In the genomic region with DNA sequence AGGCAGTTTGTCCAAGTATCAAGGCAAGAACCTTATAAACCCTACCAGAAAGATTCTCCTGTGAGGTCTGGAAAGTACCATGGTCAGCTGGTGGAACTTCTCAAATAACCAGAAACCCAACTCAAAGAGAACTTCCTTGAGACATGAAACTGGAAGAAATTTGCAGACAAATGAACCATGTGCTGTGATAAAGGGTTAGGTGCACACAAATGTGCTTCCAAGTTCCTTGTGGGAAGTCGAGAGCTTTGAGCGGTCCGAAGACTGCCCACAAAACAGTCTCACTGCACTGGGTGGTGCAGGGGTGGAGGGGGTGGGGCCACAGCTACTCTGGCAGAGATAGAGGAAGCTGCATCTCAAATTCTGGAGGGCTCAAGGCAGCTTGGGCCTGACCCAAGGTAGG, we compare ENCODE assay signal across 15 mouse cellular contexts.
DNase-seq lines count a peak whose midpoint lies in the region; ATAC-seq and TF ChIP-seq lines count a peak whose summit lies in the region.
"Had no signal": no experiment of that assay in that cellular context is flagged by ENCODE, and none has a peak within 500 bp of the region (broad histone marks: within the 10 kb centered on the region; RNA-seq: fewer than 3 reads in every experiment).

No protein-coding gene starts in this region.

- no peak for TF ChIP-seq POLR2A in lung, adult 2 months (IDR thresholded peaks at IDR 0.05; ENCODE audit: borderline replicate concordance, extremely low read depth, low read depth, low read length)

- peaks cover 26% of the 10 kb centered on the region for H3K4me1 ChIP-seq in limb, embryonic 10.5 days
- no peaks in the 10 kb centered on the region for H3K4me1 ChIP-seq in lung, adult 2 months (ENCODE audit: control insufficient read depth, insufficient read depth, low read length)

- H3K36me3 ChIP-seq in limb, embryonic 10.5 days: no peaks in the 10 kb centered on the region
- H3K36me3 ChIP-seq: forebrain, embryonic 12.5 days; limb, embryonic 15.5 days had no signal

- ATAC-seq in megakaryocyte-erythroid progenitor cell, adult 5-6 weeks (replicated peaks; ENCODE audit: low FRiP score, low TSS enrichment, poor library complexity, severe bottlenecking): peak; percentile 77
- ATAC-seq: midbrain, embryonic 16.5 days had no signal

- 80% methylated on average over 3 of the region's 3 CpGs for WGBS in limb, embryonic 10.5 days
- WGBS in lung, adult 2 months: 57% methylated on average over 3 of the region's 3 CpGs

- peaks cover 22% of the 10 kb centered on the region; the same call in 1 of the 2 replicates for H3K27me3 ChIP-seq in limb, embryonic 10.5 days (ENCODE audit: low read depth, poor library complexity, severe bottlenecking)
- H3K27me3 ChIP-seq: limb, embryonic 15.5 days had no signal

- DNase-seq in A20 (ENCODE audit: low read depth, low spot score): peak; percentile 76
- peak; percentile 62 to 64 for DNase-seq in B cell, adult 2 months
- DNase-seq in limb, embryonic 10.5 days (ENCODE audit: low spot score): no peak
- no peak for DNase-seq in thymus, postnatal 10 days (ENCODE audit: low spot score in 2 of 2)
- no peak for DNase-seq in frontal cortex, postnatal 10 days (ENCODE audit: low spot score in 2 of 2)
- DNase-seq in lung, adult 2 months: no peak
- DNase-seq: adrenal gland, adult 2 months; cerebellum, adult 11 months; heart, postnatal 4 days; kidney, adult 8-10 months; thymus, postnatal 36 days had no signal

- H3K9me3 ChIP-seq in limb, embryonic 10.5 days (replicated peaks): no peaks in the 10 kb centered on the region
- H3K9me3 ChIP-seq: forebrain, embryonic 12.5 days; limb, embryonic 15.5 days had no signal

- H3K4me3 ChIP-seq in limb, embryonic 10.5 days: no peak overlapping the region
- H3K4me3 ChIP-seq in lung, adult 2 months (replicated peaks; ENCODE audit: extremely low read depth, low read depth, low read length): no peak overlapping the region
- H3K4me3 ChIP-seq: forebrain, embryonic 12.5 days; limb, embryonic 15.5 days had no signal

- H3K27ac ChIP-seq in limb, embryonic 10.5 days: peak overlapping the region; percentile 39; the same call in 1 of the 2 replicates
- H3K27ac ChIP-seq: forebrain, embryonic 12.5 days; limb, embryonic 15.5 days had no signal

- TF ChIP-seq CTCF in lung, adult 2 months (IDR thresholded peaks at IDR 0.05; ENCODE audit: insufficient read depth, low read length): no peak

Comparison
In these comparisons a context has a peak if more than half of its experiments do, and no peak if none do; other contexts are left out.
1. DNase-seq: peak in A20 (single experiment) and B cell, adult 2 months (2 of 2); none in limb, embryonic 10.5 days (single experiment), thymus, postnatal 10 days (0 of 2), frontal cortex, postnatal 10 days (0 of 2) and lung, adult 2 months (single experiment).